Mouse (Mus musculus) neural tube, embryonic 11.5 days (tissue): ENCODE results near the gene Col25a1. TPM values are rescaled to one million over a fixed set of nuclear protein-coding genes. Genes with fewer than 3 reads are reported as not detected.

Experiments
- ATAC-seq: fragments of 200-750 bp; cut with Nextera tagmentation; 2 replicates; pipeline ENCODE4 v1.8.0; 2017; ENCODE audit warnings: moderate number of reproducible peaks, mild to moderate bottlenecking, moderate TSS enrichment, moderate library complexity; ENCODE audit not compliant: insufficient read depth, low FRiP score, low TSS enrichment
- DNase-seq: peaks from one replicate; pipeline ENCODE4 v3.0.0-alpha.2; 2015; ENCODE audit warnings: low spot score
- H3K27ac ChIP-seq: fragments of 300-500 bp; sonication (generic); 2 replicates; pipeline ENCODE4 v1.5.1; 2014; ENCODE audit warnings: low read depth, mild to moderate bottlenecking, low read length
- H3K27me3 ChIP-seq: fragments of 300-500 bp; sonication (generic); 2 replicates; pipeline ENCODE4 v1.6.1; 2014; ENCODE audit warnings: mild to moderate bottlenecking, low read length, mixed read lengths; ENCODE audit not compliant: control insufficient read depth, insufficient read depth
- H3K36me3 ChIP-seq: fragments of 300-500 bp; sonication (generic); 2 replicates; pipeline ENCODE4 v1.6.1; 2014; ENCODE audit warnings: mild to moderate bottlenecking, low read length, moderate library complexity, mixed read lengths; ENCODE audit not compliant: control insufficient read depth, insufficient read depth
- H3K4me1 ChIP-seq: fragments of 300-500 bp; sonication (generic); 2 replicates; pipeline ENCODE4 v1.6.1; 2014; ENCODE audit warnings: low read length, mixed read lengths; ENCODE audit not compliant: control insufficient read depth, insufficient read depth
- H3K4me2 ChIP-seq: fragments of 300-500 bp; sonication (generic); 2 replicates; pipeline ENCODE4 v1.6.1; 2014; ENCODE audit warnings: low read depth, mild to moderate bottlenecking, moderate library complexity
- H3K4me3 ChIP-seq: fragments of 300-500 bp; sonication (generic); 2 replicates; pipeline ENCODE4 v1.5.1; 2014; ENCODE audit warnings: low read depth, low read length
- H3K9ac ChIP-seq: fragments of 300-500 bp; sonication (generic); 2 replicates; pipeline ENCODE4 v1.6.1; 2014; ENCODE audit warnings: mild to moderate bottlenecking, low read length
- H3K9me3 ChIP-seq: fragments of 300-500 bp; sonication (generic); 2 replicates; pipeline ENCODE4 v1.6.1; 2016; ENCODE audit warnings: low read length; ENCODE audit not compliant: control insufficient read depth
- WGBS: fragments of 180-500 bp; shearing (Covaris S2); extraction: QIAGEN DNeasy Blood & Tissue Kit; methylation state at CpG from one replicate; pipeline ENCODE4 v1.1.7; 2014; 5-methylcytosine and 5-hydroxymethylcytosine counted together
- polyA plus RNA-seq: library from polyadenylated mRNA; unstranded; fragments of >200 nt; fragmentation: Nextera tagmentation; extraction: Ambion mirVana; gene quantifications from 2 replicates; pipeline ENCODE4 v1.2.1, GENCODE M21; 2014

The Col25a1 gene
- polyA plus RNA-seq, 1 experiment from 2014 or later, result 7.2 TPM

DNA sequence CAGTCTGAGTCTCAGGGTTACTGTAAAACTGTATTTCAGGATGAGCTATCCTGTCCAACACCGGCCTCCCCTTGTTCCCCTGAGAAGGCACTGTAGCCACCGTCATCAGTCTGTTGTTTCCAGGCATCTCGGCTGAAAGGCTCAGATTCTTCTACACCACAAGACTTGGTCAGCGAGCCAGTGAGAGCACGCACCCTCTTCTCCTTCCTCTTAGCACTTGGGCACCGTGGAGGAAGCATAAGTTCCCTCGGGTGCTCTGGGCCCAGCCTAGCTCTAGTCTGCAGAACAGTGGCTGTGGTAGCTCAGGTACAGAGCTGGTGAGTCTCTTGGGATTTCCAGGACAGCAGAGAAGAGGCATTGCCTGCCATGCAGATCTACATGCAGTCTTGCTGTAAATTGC, 229.5 kb downstream of the Col25a1 start:
- WGBS, result 89% methylated on average over 7 of the region's 7 CpGs
- no peak overlapping the region for H3K9ac ChIP-seq
- no peak for ATAC-seq
- H3K4me2 ChIP-seq, result no peak overlapping the region
- DNase-seq, result no peak
- H3K4me1 ChIP-seq, result no peaks in the 10 kb centered on the region
- no peaks in the 10 kb centered on the region for H3K27me3 ChIP-seq
- H3K9me3 ChIP-seq, result no peaks in the 10 kb centered on the region
- no peak overlapping the region for H3K4me3 ChIP-seq
- no peaks in the 10 kb centered on the region for H3K36me3 ChIP-seq
- H3K27ac ChIP-seq, result no peak overlapping the region

DNA sequence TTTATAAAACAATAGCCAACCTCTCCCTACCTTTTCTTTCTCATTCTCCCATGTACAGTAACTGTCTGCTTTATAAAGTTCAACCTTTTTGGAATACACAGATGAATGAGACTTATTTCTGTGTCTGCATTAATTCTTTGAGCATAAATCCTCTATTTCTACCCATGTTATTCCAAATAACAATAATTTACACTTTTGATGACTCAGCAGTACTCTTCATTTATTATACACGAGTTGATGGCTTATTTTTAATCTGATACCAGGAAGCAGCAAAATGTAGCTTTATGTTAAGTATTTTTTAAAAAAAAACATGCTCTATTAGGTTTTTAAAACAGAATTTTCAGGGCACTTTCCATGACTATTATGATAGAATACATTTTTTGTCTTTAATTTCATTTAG, 230.6 kb downstream of the Col25a1 start:
- no peaks in the 10 kb centered on the region for H3K27me3 ChIP-seq
- H3K9me3 ChIP-seq, result no peaks in the 10 kb centered on the region
- H3K9ac ChIP-seq, result no peak overlapping the region
- H3K4me1 ChIP-seq, result no peaks in the 10 kb centered on the region
- no peak overlapping the region for H3K27ac ChIP-seq
- H3K4me3 ChIP-seq, result no peak overlapping the region
- no peak for DNase-seq
- no peak overlapping the region for H3K4me2 ChIP-seq
- no peaks in the 10 kb centered on the region for H3K36me3 ChIP-seq
- 68% methylated on average over 1 of the region's 1 CpGs for WGBS
- ATAC-seq, result no peak

DNA sequence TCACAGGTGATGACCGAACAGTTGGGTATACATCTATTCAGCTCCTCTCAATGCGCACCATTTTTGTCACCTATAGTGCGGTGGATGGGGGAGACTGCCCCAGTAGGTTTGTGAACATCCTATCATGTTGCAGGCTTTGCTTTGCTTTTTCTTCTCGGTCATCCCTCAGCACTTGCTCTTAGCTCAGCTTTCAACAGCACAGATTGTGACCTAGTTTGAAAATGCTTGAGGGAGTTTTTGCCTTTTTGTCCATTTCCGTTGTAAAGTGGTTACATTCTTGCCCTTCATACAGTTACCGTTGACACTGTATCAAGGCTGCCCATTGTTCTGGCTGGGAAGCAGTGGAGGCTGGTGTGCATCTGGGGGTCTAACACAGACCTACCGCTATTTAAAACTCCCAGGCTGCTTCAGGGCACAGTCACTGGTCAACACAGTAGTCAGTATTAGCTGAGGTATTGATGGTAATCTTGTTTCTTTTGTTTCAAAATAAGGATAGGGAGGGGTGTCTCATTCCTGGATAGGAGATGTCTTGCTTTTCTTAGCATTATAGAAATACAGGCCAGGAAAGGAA, 231.6 kb downstream of the Col25a1 start:
- H3K36me3 ChIP-seq, result no peaks in the 10 kb centered on the region
- no peak overlapping the region for H3K4me3 ChIP-seq
- no peak overlapping the region for H3K9ac ChIP-seq
- H3K27ac ChIP-seq, result no peak overlapping the region
- ATAC-seq (no peak), DNase-seq (no peak)
- H3K9me3 ChIP-seq, result no peaks in the 10 kb centered on the region
- no peak overlapping the region for H3K4me2 ChIP-seq
- WGBS, result 87% methylated on average over 7 of the region's 7 CpGs
- no peaks in the 10 kb centered on the region for H3K27me3 ChIP-seq
- no peaks in the 10 kb centered on the region for H3K4me1 ChIP-seq

DNA sequence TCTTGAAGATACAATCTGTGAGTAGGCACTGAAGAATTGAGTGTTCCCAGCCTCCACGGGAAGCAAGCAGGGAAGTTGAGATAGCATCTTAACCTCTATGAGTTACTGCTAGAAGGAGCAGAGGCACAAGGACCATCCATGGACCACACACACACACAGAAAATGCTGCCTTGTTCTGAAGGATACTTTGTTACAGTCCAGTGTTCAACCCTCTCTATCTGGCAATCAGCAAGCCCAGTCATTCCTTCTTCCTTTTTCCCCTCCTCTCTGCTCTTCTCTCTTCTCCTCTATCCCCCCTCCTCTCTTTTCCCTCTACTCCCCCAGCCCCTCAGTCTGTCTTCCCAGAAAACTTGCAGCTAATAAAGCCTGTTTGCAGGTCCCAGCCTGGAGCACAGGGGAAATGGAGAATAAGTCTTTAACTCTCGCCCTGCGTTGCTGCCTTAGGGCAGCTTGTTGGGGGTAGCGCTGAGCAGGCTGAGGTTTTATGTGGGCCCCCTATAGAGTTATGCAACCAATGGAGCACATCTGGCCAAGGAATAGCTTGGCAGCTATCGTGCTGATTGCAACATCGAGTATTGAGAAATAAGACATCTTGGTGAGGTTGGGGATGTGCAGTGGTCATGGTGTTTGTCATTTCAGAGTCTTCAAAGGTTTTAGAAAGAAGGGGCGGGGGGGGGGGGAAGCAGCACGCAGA, 235.8 kb downstream of the Col25a1 start:
- 54% methylated on average over 8 of the region's 8 CpGs for WGBS

DNA sequence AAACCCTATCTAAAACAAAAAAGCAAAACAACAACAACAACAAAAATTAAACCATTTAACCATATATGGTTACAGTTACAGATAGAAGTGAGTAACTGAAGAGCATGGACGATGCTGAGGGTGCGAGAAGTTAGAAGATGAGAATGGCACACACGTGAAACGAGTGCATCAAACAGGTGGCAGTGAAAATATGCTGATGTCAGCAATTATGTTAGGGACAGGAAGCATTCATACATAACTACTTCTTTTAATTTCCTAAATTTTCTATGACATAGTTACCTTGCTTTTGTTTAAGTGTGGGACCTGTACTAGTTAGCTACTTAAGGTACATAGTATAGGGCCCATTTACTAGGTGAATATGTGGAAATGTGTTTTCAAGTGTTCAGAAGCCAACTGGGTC, 237.1 kb downstream of the Col25a1 start:
- Histone ChIP-seq H3K27ac (no peak overlapping the region), H3K27me3 (no peaks in the 10 kb centered on the region), H3K4me1 (no peaks in the 10 kb centered on the region), H3K4me2 (no peak overlapping the region), H3K36me3 (no peaks in the 10 kb centered on the region), H3K9ac (no peak overlapping the region), H3K9me3 (no peaks in the 10 kb centered on the region), H3K4me3 (no peak overlapping the region)
- ATAC-seq (no peak), DNase-seq (no peak)
- 92% methylated on average over 4 of the region's 4 CpGs for WGBS

More for the DNA sequence above, 235.8 kb downstream of the Col25a1 start:
- Histone ChIP-seq H3K27ac (no peak overlapping the region), H3K9ac (no peak overlapping the region), H3K4me1 (no peaks in the 10 kb centered on the region), H3K4me3 (no peak overlapping the region), H3K27me3 (no peaks in the 10 kb centered on the region), H3K9me3 (no peaks in the 10 kb centered on the region), H3K36me3 (no peaks in the 10 kb centered on the region), H3K4me2 (no peak overlapping the region)
- ATAC-seq, result no peak
- no peak for DNase-seq

DNA sequence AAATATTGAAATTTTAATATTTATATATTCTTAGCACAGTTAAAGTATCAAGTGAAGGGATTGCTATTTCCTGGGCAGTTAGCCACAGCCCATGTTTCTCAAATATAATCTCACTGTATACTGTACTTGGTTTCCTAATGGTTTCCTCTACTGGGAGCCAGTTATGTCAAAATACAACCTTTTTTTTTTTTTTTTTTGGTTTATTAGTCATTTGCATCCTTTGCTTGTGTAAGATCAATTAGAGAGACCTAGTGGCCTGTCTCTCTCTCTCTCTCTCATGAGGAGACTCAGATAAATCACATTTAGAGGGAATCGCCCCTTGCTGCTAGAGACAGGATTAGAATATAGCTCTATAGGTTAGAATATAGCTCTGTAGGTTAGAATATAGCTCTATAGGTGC, 237.8 kb downstream of the Col25a1 start:
- H3K9me3 ChIP-seq, result no peaks in the 10 kb centered on the region
- no peaks in the 10 kb centered on the region for H3K36me3 ChIP-seq
- H3K4me2 ChIP-seq, result no peak overlapping the region
- DNase-seq (no peak), ATAC-seq (no peak)
- H3K4me3 ChIP-seq, result no peak overlapping the region
- H3K27me3 ChIP-seq, result no peaks in the 10 kb centered on the region
- H3K4me1 ChIP-seq, result no peaks in the 10 kb centered on the region
- H3K27ac ChIP-seq, result no peak overlapping the region
- 88% methylated on average over 1 of the region's 1 CpGs for WGBS
- H3K9ac ChIP-seq, result no peak overlapping the region

DNA sequence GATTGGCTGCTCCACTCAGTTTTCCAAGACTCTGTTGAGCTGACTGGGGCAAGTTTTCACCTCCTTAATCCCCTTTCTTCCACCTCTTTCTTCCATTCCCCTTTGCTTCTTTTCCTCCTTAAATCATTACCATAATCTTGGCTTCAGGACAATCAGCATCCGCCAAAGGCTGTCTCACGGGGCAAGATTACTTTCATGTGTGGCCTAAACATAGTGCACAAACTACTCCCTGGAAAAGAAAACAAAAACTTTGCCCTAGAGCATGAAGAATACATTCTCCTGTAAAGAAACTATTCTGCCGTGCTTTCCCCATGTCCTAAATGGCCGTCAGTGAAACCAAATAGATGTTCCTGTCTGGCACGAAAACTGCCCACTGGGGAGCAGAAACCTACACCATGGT, 238.9 kb downstream of the Col25a1 start:
- Histone ChIP-seq H3K36me3 (no peaks in the 10 kb centered on the region), H3K27me3 (no peaks in the 10 kb centered on the region), H3K4me2 (no peak overlapping the region), H3K4me3 (no peak overlapping the region), H3K27ac (no peak overlapping the region), H3K9me3 (no peaks in the 10 kb centered on the region), H3K9ac (no peak overlapping the region), H3K4me1 (no peaks in the 10 kb centered on the region)
- WGBS, result 75% methylated on average over 5 of the region's 5 CpGs
- ATAC-seq (no peak), DNase-seq (no peak)

DNA sequence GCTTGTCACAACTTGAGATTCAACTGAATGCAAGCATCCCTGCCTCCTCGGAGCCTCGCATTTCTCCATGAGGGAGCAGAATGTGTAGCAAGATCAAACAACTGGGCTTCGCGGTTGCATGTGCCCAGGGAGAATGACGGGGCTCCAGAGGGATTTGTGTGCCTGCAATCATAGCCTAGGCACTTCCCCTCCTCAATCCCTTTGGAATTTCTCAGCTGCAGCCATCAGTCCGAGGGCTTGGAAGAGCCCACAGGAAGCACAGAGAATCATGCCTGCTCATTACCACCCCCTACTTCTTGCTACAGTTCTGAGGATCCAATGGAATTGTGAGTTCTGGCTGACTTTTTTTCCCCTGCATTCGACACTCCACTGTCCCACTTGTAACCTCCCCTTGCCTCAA, 241.8 kb downstream of the Col25a1 start:
- Histone ChIP-seq H3K4me2 (no peak overlapping the region), H3K27ac (no peak overlapping the region), H3K4me1 (no peaks in the 10 kb centered on the region), H3K9me3 (no peaks in the 10 kb centered on the region), H3K27me3 (no peaks in the 10 kb centered on the region), H3K4me3 (no peak overlapping the region), H3K36me3 (no peaks in the 10 kb centered on the region), H3K9ac (no peak overlapping the region)
- ATAC-seq, result no peak
- WGBS, result 68% methylated on average over 7 of the region's 7 CpGs
- no peak for DNase-seq

DNA sequence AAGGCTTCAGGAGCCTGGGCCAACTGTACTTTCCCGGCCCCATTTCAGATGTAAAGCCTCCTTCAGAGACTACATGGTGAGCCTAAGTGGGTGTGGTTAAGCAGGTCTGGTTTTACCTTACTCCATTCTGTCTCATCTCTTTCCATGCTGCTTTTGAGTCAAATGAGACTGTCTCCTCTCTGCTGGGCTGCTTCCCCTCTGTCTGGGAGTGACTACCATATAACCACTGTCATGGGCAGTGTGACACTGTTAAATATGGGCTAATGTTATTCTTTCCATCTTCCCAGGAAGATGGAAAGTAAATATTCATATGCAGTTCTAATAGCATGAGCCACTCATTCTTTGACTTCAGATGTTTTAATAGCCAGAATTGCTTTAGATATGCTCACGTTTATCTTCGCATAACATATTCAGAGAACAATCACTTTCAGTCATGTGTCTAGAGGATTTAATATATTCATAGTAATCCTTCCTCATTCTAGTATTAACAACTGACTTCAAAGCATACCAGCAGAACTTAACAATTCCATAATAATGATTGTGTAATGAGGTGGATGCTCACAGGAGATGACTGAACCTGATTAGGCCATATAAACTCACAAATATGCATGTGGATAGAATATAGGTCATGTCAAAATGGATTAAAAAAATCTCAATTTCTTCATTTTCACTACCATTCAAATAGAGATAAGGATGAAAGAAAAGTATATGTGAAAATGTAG, 243.5 kb downstream of the Col25a1 start:
- no peaks in the 10 kb centered on the region for H3K9me3 ChIP-seq
- H3K4me3 ChIP-seq, result no peak overlapping the region
- no peaks in the 10 kb centered on the region for H3K4me1 ChIP-seq
- no peaks in the 10 kb centered on the region for H3K27me3 ChIP-seq
- no peaks in the 10 kb centered on the region for H3K36me3 ChIP-seq
- WGBS, result 80% methylated on average over 3 of the region's 3 CpGs
- H3K4me2 ChIP-seq, result no peak overlapping the region
- no peak overlapping the region for H3K9ac ChIP-seq
- DNase-seq (no peak), ATAC-seq (no peak)
- no peak overlapping the region for H3K27ac ChIP-seq
